Mouse (Mus musculus): ENCODE data around the gene Dpyd. TPM values are rescaled to one million over a fixed set of nuclear protein-coding genes. Genes with fewer than 3 reads are reported as not detected.

The Dpyd gene
- polyA plus RNA-seq, 1 experiment from 2014 or later, result 37.3 TPM

- Histone ChIP-seq H3K36me3 (ENCODE audit: control insufficient read depth, insufficient read depth, low read length) (no peaks in the 10 kb centered on the region), H3K4me3 (ENCODE audit: low read length) (no peak overlapping the region), H3K27me3 (replicated peaks; ENCODE audit: control insufficient read depth, insufficient read depth, low read length) (no peaks in the 10 kb centered on the region), H3K27ac (ENCODE audit: low read length) (no peak overlapping the region), H3K9me3 (ENCODE audit: control insufficient read depth, low read length) (no peaks in the 10 kb centered on the region), H3K9ac (ENCODE audit: low read depth, low read length) (no peak overlapping the region), H3K4me1 (ENCODE audit: control insufficient read depth, insufficient read depth, low read length) (no peaks in the 10 kb centered on the region), H3K4me2 (ENCODE audit: low read depth, low read length) (no peak overlapping the region)
- WGBS, result 71% methylated on average over 4 of the region's 4 CpGs
- ATAC-seq, result no peak
Measured at GRCm38 (mm10) chr3:119195613-119196012, 633.7 kb downstream of the Dpyd start.

GRCm38 (mm10) chr3:119220763-119221412 is 659.0 kb downstream of the Dpyd start:
- Histone ChIP-seq H3K4me2 (ENCODE audit: low read depth, low read length) (no peak overlapping the region), H3K27me3 (replicated peaks; ENCODE audit: control insufficient read depth, insufficient read depth, low read length) (no peaks in the 10 kb centered on the region), H3K4me3 (ENCODE audit: low read length) (no peak overlapping the region), H3K4me1 (ENCODE audit: control insufficient read depth, insufficient read depth, low read length) (no peaks in the 10 kb centered on the region), H3K9me3 (ENCODE audit: control insufficient read depth, low read length) (no peaks in the 10 kb centered on the region), H3K9ac (ENCODE audit: low read depth, low read length) (no peak overlapping the region), H3K27ac (ENCODE audit: low read length) (no peak overlapping the region), H3K36me3 (ENCODE audit: control insufficient read depth, insufficient read depth, low read length) (no peaks in the 10 kb centered on the region)
- WGBS, result 49% methylated on average over 2 of the region's 2 CpGs
- ATAC-seq, result peak; percentile 80

DNA sequence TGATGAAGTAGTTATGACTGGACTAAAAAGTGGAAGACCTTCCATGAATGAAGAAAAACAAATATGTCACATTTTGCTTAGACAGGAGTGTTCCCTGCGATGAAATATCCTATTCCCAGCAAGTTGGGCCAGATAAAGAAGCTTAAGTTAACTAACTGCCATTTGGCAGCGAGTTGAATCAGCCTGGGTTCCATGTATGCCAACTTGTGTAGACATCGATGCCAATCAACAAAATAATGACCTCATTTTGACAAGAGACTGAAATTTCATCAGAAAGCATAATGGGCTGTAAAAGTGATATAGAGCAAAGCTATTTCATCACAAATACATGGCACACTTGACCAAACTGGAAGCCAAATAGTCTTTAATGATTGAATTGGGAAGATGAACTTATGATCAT is 681.3 kb downstream of the Dpyd start:
- Histone ChIP-seq H3K9me3 (ENCODE audit: control insufficient read depth, low read length) (no peaks in the 10 kb centered on the region), H3K4me3 (ENCODE audit: low read length) (no peak overlapping the region), H3K9ac (ENCODE audit: low read depth, low read length) (no peak overlapping the region), H3K4me2 (ENCODE audit: low read depth, low read length) (no peak overlapping the region), H3K27me3 (replicated peaks; ENCODE audit: control insufficient read depth, insufficient read depth, low read length) (no peaks in the 10 kb centered on the region), H3K27ac (ENCODE audit: low read length) (no peak overlapping the region), H3K4me1 (ENCODE audit: control insufficient read depth, insufficient read depth, low read length) (no peaks in the 10 kb centered on the region), H3K36me3 (ENCODE audit: control insufficient read depth, insufficient read depth, low read length) (no peaks in the 10 kb centered on the region)
- WGBS, result 82% methylated on average over 3 of the region's 3 CpGs
- ATAC-seq, result no peak

DNA sequence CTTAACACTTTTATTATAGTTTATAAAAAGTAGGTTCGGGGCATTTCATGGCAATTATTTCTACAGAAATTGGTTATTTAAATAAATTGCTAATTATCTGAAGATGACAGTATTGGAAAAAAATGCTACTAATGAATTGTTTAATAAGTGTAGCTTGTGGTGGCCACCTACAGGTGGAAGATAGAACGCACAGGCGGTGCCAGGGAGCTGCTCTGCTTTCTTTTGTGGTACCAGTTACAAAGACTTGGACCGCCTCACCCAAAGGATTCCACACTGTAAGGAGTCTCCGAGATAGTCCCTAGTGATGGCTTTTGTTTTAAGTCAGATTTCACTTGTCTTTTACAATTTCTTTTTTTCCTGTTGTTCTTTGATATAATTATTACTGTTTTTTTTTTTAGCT is 694.6 kb downstream of the Dpyd start:
- Histone ChIP-seq H3K9ac (ENCODE audit: low read depth, low read length) (no peak overlapping the region), H3K4me1 (ENCODE audit: control insufficient read depth, insufficient read depth, low read length) (no peaks in the 10 kb centered on the region), H3K4me2 (ENCODE audit: low read depth, low read length) (no peak overlapping the region), H3K27me3 (replicated peaks; ENCODE audit: control insufficient read depth, insufficient read depth, low read length) (no peaks in the 10 kb centered on the region), H3K4me3 (ENCODE audit: low read length) (no peak overlapping the region), H3K9me3 (ENCODE audit: control insufficient read depth, low read length) (no peaks in the 10 kb centered on the region), H3K36me3 (ENCODE audit: control insufficient read depth, insufficient read depth, low read length) (no peaks in the 10 kb centered on the region), H3K27ac (ENCODE audit: low read length) (no peak overlapping the region)
- WGBS, result 51% methylated on average over 5 of the region's 5 CpGs
- ATAC-seq, result no peak

- Histone ChIP-seq H3K36me3 (ENCODE audit: control insufficient read depth, insufficient read depth, low read length) (no peaks in the 10 kb centered on the region), H3K4me2 (ENCODE audit: low read depth, low read length) (no peak overlapping the region), H3K4me3 (ENCODE audit: low read length) (no peak overlapping the region), H3K9me3 (ENCODE audit: control insufficient read depth, low read length) (no peaks in the 10 kb centered on the region), H3K27ac (ENCODE audit: low read length) (no peak overlapping the region), H3K4me1 (ENCODE audit: control insufficient read depth, insufficient read depth, low read length) (no peaks in the 10 kb centered on the region), H3K27me3 (replicated peaks; ENCODE audit: control insufficient read depth, insufficient read depth, low read length) (no peaks in the 10 kb centered on the region), H3K9ac (ENCODE audit: low read depth, low read length) (no peak overlapping the region)
- no peak for ATAC-seq
- whole genome bisulfite sequencing, result 76% methylated on average over 2 of the region's 2 CpGs
Measured at GRCm38 (mm10) chr3:119275241-119275640, 713.3 kb downstream of the Dpyd start.

DNA sequence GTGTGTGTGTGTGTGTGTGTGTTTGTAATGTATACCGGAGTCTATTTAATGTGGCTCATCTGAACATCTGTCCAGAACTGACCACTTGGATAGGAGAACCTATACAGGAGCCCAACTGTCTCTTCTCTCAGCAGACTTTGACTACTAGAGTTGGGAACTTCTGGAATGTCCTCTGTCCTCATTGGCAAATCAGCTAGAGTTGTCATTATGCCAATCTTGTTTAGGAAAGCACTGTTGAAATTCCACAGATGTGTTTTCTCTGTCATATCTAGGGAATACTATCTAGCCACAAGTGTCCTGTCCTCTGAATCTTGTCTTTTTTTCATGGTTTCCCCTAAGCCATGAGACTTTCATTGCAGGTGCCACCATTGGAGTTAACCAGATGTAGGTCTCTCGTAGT is 718.7 kb downstream of the Dpyd start:
- no peaks in the 10 kb centered on the region for H3K4me1 ChIP-seq (ENCODE audit: control insufficient read depth, insufficient read depth, low read length)
- H3K4me3 ChIP-seq (ENCODE audit: low read length), result no peak overlapping the region
- H3K4me2 ChIP-seq (ENCODE audit: low read depth, low read length), result no peak overlapping the region
- H3K9ac ChIP-seq (ENCODE audit: low read depth, low read length), result no peak overlapping the region
- no peaks in the 10 kb centered on the region for H3K9me3 ChIP-seq (ENCODE audit: control insufficient read depth, low read length)
- no peaks in the 10 kb centered on the region for H3K27me3 ChIP-seq (replicated peaks; ENCODE audit: control insufficient read depth, insufficient read depth, low read length)
- no peaks in the 10 kb centered on the region for H3K36me3 ChIP-seq (ENCODE audit: control insufficient read depth, insufficient read depth, low read length)
- H3K27ac ChIP-seq (ENCODE audit: low read length), result no peak overlapping the region
- WGBS, result 97% methylated on average over 2 of the region's 2 CpGs
- ATAC-seq, result no peak

DNA sequence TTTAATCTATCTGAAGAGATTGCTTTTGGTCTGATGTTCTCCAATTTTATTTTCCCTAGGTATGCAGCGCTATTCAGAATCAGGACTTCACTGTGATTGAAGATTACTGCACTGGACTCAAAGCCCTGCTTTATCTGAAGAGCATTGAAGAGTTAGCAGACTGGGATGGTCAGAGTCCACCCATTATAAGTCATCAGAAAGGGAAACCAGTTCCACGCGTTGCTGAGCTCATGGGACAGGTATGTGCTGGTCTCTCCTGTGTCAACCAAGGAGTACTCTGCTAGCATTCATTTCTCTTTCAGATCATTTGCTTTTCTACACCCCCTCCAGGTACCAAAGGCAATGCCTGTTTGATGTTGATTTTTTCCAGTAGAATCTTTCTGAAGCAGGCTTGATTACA is 752.8 kb downstream of the Dpyd start:
- Histone ChIP-seq H3K9ac (ENCODE audit: low read depth, low read length) (no peak overlapping the region), H3K9me3 (ENCODE audit: control insufficient read depth, low read length) (no peaks in the 10 kb centered on the region), H3K36me3 (ENCODE audit: control insufficient read depth, insufficient read depth, low read length) (no peaks in the 10 kb centered on the region), H3K4me2 (ENCODE audit: low read depth, low read length) (no peak overlapping the region), H3K4me1 (ENCODE audit: control insufficient read depth, insufficient read depth, low read length) (no peaks in the 10 kb centered on the region), H3K4me3 (ENCODE audit: low read length) (no peak overlapping the region), H3K27me3 (replicated peaks; ENCODE audit: control insufficient read depth, insufficient read depth, low read length) (no peaks in the 10 kb centered on the region), H3K27ac (ENCODE audit: low read length) (no peak overlapping the region)
- WGBS, result 65% methylated on average over 3 of the region's 3 CpGs
- ATAC-seq, result peak; percentile 93

GRCm38 (mm10) chr3:119329063-119329462 is 767.1 kb downstream of the Dpyd start:
- ATAC-seq, result no peak
- WGBS, result 76% methylated on average over 7 of the region's 7 CpGs
- no peaks in the 10 kb centered on the region for H3K36me3 ChIP-seq (ENCODE audit: control insufficient read depth, insufficient read depth, low read length)
- H3K4me2 ChIP-seq (ENCODE audit: low read depth, low read length), result no peak overlapping the region
- H3K4me3 ChIP-seq (ENCODE audit: low read length), result no peak overlapping the region
- no peak overlapping the region for H3K9ac ChIP-seq (ENCODE audit: low read depth, low read length)
- H3K27ac ChIP-seq (ENCODE audit: low read length), result no peak overlapping the region
- no peaks in the 10 kb centered on the region for H3K4me1 ChIP-seq (ENCODE audit: control insufficient read depth, insufficient read depth, low read length)
- H3K27me3 ChIP-seq (replicated peaks; ENCODE audit: control insufficient read depth, insufficient read depth, low read length), result no peaks in the 10 kb centered on the region
- no peaks in the 10 kb centered on the region for H3K9me3 ChIP-seq (ENCODE audit: control insufficient read depth, low read length)

- no peak overlapping the region for H3K4me2 ChIP-seq (ENCODE audit: low read depth, low read length)
- 43% methylated on average over 7 of the region's 7 CpGs for WGBS
- H3K4me3 ChIP-seq (ENCODE audit: low read length), result no peak overlapping the region
- ATAC-seq, result no peak
- H3K4me1 ChIP-seq (ENCODE audit: control insufficient read depth, insufficient read depth, low read length), result no peaks in the 10 kb centered on the region
- H3K9me3 ChIP-seq (ENCODE audit: control insufficient read depth, low read length), result no peaks in the 10 kb centered on the region
- H3K27ac ChIP-seq (ENCODE audit: low read length), result no peak overlapping the region
- H3K27me3 ChIP-seq (replicated peaks; ENCODE audit: control insufficient read depth, insufficient read depth, low read length), result no peaks in the 10 kb centered on the region
- no peak overlapping the region for H3K9ac ChIP-seq (ENCODE audit: low read depth, low read length)
- H3K36me3 ChIP-seq (ENCODE audit: control insufficient read depth, insufficient read depth, low read length), result no peaks in the 10 kb centered on the region
Measured at GRCm38 (mm10) chr3:119333335-119334305, 771.7 kb downstream of the Dpyd start.
